Mouse (Mus musculus) mesoderm, embryonic 11.5 days (tissue): ENCODE measurements around the gene Per1.
A peak's percentile ranks its signal among the peaks of the same experiment; 100 is the strongest.

Experiments used
- DNase-seq: peaks from one replicate; pipeline ENCODE4 v3.0.0-alpha.2; 2012; ENCODE audit warnings: low read depth, low spot score

The Per1 gene

DNA sequence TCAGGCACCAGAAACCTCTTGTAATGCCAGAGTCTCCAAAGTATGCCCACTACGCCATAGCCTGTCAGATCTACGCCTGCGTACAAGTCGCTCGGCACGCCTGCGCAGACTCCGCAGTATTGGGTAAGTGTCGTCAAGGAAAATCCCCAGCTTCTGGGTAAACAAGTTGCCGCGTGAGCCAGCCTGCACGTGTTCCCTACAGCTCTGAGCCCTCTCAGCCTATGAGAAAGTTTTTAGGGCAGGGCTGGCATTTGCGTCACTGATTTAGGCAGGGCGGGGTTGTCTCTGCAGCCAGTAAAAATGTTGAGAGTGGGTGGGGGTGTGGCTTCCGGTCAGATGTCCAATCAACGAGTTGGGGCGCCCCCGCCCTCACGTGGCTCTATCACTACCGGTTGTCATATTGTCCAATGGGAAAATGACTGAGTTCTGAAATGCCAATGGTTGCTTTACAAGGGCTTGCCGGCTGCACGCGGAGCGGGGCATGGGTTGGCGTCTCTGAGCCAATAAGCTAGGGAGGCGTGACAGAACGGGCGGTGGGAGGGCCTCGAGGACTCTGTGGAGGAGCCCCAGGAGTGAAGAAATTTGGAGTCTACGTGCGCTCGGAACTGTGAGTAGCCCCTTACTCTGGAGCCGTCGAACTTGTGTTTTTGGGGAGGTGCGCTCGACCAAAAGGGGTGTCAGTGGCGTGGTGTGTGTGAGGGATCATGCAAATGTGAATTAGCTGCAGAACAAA is at the start of gene Per1:
Gene Per1, plus strand, starts transcription at position 521 of the 733 bp plus-strand sequence.
- DNase-seq, result peak; percentile 98

DNA sequence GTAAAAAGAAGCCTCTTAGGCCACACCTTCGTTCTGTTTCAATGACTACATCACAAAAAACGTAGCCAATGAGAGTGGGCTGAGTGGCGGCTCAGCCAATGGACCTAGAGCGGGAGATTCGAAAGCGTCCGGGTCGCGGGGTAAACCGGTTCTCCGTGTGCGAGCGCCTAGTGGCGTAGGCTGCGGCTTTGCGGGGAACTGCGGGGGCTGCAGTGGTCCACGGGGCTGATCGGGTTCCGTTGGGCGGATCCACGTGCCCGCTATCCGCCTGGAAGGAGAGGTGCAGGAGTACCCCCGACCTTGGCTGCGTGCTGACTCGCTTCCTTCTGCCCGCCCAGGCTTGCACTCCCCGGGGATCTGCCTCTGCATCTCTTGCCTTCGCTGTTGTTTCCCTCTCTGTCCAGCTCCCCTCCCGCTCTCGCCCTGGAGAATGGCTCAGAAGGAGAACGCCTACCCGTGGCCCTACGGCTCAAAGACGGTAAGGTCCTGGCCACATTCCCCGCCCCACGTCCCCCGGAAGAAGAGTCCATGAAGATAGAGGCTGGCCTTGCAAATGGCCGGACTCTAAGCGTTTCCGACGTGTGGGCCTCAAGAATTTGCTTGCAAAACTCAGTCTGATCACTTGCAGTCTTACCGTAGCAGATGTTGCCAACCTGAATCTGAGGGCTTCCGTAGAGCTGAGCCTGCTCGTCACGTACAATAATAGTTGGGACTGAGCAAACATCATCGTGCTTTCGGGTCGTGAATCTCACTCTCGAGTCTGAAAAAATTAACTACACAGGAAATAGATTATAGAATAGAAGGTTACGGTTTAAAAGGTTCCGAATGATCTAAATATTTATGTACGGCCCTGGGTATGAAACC is 49.3 kb upstream of the Per1 start, which contains the start of gene Aurkb:
Gene Aurkb, plus strand, starts transcription at position 117 of the 864 bp plus-strand sequence.
- DNase-seq, result peak; percentile 93

DNA sequence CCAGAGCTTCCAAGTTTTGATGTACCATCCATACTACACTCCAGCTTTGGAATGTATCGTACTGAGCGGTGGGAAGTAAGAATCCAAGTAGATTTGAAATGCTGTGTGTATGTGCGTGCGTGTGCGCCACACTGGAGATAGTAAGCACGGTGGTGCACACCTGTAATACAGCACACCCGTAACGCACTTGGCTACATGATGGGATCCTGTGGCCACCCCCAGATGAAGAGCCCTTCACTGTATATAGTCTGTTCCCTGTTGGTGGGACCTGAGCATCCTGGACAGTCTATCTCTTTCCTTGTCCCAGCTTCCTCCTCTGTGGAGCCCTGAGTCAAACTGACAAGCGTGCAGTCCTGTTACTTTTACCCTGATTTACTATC is 48.6 kb upstream of the Per1 start:
- DNase-seq, result no peak

DNA sequence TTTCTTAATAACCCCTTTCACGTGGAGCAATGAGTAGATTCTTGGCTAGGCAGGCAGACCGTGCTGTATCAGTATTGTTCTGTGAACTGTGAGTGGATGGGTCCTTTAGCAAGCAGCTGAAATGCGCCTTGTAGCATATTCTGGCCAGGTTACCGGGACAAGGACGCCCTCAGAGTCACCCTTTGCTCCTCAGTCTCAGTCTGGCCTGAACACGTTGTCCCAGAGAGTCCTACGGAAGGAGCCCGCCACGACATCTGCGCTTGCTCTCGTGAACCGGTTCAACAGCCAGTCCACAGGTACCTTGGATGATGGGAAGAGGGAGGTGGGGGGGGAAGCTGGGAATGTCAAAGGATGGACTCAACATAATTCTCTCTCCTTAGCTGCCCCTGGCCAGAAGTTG is 47.4 kb upstream of the Per1 start:
- no peak for DNase-seq

DNA sequence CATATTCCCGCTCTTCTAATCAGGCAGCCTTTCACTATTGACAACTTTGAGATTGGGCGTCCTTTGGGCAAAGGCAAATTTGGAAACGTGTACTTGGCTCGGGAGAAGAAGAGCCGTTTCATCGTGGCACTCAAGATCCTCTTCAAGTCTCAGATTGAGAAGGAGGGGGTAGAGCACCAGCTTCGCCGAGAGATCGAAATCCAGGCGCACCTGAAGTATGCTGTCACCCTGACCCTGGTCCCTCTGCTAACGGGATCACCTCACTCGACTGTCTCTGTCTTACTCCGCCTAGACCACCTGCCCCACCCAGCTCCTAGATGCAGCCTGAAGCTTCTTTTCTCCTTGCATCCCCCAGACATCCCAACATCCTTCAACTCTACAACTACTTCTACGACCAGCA is 46.9 kb upstream of the Per1 start:
- no peak for DNase-seq

DNA sequence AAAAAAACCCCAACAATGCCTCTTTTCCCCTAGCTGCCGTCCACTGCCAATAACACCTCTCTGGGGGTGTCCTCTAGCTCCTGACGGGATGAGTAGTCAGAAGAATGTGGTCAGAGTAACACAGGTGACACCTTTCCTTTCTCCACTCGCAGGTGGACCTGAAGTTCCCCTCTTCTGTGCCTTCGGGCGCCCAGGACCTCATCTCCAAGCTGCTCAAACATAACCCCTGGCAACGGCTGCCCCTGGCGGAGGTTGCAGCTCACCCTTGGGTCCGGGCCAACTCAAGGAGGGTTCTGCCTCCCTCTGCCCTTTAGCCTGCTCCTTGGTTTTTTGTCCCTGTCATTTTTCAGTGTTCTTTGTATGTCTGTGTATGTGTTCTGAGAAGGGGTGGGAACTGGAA is 44.3 kb upstream of the Per1 start:
- DNase-seq, result no peak

DNA sequence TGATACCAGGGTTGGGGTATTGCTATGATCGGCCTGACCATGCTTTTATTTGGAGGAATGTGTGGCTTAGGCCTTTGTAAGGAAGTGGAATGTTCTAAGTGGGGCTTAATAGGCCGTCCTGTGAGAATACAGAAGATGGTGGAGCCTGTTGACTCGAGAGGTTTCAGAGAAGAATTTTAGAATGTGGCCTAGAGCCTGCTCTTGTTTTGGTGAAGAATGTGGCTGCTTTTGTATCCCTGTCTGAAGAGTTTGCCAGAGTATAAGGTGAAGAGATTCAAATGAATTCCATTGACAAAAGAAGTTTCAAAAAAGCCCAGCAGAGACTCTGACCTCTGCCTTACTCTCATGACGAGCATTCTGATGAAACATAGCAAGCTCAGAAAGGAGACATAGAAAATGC is 43.2 kb upstream of the Per1 start:
- DNase-seq, result no peak

DNA sequence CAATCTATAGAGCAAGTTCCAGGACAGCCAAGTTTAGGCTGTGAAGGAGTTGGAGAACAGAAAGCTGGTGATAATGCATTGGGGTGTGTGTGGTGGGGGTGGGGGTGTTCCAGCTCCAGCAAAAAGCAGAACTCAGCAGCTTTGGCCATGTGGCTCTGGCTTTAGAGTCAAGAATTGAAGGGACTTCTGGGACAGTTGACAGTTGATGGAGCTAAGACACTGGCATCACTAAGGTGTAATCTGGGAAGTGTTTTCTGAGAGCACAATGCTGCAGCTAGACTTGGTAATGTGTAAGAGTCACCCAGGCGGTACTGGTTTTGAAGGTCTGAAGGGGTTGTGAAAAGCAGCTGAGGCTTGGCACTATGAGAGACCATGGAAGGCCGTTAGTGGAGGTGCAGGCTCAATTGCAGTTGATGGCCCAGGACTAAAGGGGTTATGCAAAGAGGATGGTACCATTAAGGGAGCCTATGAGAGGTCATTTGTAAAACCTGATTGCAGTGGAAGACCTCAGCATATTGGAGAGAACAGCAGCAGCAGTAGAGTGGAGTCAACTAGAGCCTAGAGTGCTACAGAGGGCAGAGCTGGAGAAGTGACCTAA is 42.1 kb upstream of the Per1 start:
- DNase-seq, result no peak

DNA sequence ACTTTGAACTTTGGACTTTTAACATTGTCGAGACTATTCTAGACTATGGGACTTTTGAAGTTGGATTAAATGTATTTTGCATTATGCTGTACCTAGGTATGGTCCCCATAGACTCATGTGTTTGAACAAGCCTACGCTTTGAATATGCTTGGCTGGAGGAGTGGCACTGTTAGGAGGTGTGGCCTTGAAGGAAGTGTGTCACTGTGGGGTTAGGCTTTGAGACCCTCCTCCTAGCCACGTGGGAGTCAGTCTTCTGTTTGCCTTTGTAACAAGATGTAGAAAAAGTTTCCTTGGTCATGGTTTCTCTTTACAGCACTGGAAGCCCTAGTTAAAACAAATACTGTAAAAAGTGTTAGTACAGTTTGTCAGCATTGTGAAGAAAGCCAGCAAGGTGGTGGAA is 41.2 kb upstream of the Per1 start:
- DNase-seq, result no peak

DNA sequence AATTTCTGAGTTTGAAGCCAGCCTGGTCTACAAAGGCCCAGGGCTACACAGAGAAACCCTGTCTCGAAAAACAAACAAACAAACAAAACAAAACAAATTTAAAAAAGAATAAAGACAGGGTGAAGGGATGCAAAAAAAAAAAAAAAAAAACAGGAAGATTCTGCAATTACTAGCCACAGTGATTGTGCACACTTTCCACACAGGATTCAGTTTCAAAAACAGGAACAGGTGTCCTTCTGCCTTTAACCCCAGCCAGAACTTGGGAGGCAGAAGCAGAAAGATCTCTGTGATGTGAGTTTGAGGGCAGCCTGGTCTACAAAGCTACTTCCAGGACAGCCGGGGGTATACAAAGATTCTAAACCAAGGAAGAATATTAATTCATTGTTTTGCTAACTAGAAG is 36.8 kb upstream of the Per1 start:
- DNase-seq, result no peak

DNA sequence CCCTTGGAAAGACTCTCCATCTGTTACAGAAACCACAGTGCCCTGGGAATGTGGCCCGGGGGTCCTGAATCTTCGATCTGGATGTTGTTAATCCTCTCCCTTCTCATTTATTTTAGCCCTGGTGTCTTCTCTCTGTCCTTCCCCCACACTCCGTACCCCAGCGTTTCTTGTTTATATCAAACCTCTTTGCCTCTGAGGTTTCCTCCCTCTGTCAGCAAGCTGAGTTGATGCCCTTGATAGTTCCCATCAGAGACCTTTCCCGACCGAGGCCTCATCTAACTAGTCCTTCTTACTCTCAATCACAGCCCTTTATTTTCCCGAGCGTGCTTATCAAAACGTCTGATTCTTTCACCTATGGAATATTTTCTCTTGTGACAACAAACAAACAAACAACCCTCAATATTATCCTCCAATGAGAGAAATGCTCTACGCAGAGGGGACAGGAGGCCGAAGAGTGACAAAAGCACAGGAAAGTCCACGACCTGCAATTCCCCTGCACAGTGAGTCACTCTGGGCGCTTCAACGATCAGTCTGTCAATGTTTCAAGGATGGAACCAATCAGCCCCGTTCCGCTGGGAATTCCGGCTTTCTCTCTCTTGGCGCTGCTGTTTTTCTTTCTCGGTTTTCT is 36.2 kb upstream of the Per1 start:
- DNase-seq, result no peak

DNA sequence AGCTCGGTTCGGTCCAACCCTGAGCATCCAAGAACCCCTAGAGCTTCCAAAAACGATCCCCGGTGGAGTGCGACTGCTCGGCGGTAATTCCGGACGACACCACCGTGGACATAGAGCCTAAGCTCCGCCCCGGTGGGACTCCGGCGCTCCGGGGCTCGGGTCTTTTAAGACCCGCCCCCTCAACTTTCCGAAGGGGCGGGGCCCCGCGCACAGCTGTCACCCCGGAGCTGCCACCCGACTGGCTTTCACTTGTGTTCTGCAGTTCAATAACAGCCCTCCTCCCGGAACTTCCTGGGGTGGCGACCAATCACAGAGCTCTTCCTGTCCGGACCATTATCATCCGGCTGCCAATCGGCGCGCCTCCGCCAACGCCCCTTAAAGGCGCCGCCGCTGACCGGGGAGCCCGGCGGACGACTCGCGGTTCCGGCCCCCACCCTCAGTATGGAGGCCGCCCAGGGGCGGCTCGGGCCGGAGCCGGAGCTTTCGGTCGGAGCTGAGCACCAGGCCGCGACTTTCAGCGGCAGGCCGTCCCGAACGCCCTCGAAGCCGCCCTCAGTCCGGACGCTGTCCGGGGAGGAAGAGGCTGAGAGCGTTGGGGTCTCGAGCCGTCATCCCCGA is 35.6 kb upstream of the Per1 start, which contains the start of gene Borcs6:
Gene Borcs6, plus strand, starts transcription at position 361 of the 618 bp plus-strand sequence.
- peak; percentile 98 for DNase-seq

DNA sequence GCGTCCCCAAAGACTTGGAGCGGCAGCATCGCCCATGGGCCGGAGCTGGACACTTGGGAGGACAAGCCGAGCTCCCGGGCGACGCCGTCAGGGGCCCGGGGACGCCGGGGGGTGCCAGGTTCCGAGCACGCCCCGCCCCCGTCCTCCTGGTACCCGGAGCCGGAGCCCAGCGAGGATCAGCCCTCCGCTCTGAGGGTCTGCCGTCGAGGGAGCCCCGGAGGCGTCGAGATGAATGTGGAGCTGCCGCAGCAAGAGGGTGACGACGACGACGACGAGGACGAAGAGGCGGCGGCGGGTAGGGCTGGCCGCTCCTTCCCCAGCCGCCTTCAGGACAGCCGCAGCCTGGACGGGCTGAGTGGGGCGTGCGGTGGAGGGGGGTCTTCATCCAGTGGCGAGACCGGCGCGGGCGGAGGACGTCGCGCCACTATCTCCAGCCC is 35.0 kb upstream of the Per1 start:
- no peak for DNase-seq

DNA sequence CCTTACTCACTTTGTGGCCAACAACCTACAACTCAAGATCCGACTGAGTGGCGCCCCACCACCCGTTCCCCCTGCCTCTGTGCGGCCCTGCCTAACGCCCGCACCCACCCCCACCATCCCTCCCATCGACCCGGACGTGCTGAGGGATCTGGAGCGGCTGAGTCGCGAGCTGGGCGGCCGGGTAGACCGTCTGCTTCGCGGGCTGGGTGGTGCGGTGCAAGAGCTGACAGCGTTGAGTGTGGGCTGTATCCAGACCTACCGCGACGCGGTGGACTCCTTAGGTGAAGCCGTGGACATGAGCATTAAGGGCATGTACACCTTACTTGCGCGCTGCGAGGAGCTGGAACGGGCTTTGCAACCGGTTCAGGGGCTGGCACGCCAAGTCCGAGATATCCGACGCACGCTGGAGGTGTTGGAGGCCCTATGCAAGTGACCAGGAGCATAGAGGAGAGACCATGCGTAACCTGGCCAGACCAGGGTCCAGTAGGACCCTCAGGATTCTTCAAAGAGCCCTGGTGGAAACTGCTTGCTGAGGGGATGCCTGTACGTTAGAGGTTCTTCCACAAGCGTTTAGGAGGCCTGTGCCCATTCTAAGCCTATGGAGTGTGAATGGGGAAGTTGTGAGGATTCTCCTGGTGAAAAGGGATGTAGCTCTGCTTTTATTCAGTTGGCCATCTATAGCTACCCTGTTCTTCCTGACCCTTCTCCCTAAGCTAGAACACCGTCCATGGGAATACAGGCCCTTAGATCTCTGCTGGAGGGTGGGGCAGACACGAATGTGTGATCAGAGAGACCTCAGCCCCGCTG is 34.4 kb upstream of the Per1 start:
- DNase-seq, result no peak

DNA sequence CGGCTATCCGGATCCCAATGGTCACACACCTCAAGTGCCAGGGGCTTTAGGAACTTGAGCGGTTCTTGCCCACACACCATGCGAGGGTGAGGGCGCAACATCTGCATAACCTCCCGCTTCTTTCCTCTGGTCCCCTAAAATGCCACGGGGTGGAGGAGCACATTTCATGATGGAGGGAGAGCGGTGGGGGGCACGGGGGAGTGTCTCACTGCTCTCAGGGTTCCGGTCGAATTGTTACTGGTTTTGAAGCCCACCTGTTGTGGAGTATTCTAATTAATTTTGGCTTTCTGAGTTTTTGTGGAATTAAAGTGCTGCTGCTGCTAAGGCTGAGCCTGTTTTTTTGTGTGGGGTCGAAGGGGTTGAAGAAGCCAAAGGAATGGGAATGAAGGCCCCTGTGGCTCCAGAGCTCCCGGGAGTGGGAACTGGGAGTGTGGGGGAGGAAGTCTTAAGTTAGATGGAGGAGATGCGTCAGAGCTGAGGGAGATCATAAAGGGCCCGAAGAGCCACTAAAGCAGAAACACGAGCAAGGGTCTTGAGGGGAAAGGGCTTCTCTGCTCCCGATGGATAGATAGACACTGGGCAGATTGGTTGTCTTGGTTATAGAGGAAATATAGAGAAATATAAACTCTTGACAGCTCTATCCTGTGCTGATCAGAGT is 33.6 kb upstream of the Per1 start:
- no peak for DNase-seq

DNA sequence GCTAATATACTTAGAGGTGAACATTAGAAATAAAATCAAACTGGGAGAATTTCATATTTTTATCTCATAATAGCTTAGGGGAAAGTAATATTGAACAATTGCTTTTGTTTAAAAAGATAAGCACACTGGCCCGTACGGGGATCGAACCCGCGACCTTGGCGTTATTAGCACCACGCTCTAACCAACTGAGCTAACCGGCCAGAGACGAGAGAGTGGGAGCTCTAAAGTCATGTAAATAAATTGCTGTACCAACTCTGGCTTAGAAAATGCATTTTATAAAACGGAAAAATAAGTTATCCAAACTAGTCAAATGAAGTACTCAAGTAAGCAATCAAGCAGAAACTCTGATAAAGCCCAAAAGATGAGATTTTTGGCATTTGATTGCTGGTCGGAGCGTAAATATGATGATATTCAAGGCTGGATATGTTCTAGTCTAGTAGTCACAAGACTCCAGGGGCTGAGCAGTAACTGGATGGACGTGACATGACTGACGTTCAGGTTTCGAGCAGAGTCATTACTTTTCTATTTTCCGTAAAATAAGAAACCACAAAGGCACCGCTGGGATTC is 32.7 kb upstream of the Per1 start:
- DNase-seq, result peak; percentile 78

DNA sequence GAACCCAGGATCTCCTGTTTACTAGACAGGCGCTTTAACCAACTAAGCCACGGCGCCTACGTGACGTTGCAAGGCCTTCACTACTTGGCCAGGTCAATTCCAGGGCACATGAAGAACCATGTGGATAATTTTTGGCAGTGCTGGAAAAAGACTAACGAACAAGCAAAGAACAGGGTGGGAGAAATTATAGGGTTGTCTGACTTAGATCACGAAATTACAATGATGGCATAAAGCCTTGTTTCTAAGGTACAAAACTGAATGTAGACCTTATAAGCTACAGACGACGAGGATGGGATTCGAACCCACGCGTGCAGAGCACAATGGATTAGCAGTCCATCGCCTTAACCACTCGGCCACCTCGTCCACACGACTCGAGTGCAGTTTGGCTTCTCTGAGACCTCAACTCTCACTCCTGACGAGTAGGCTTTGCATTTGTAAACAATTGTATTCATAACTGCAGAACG is 32.2 kb upstream of the Per1 start:
- peak; percentile 94 for DNase-seq

DNA sequence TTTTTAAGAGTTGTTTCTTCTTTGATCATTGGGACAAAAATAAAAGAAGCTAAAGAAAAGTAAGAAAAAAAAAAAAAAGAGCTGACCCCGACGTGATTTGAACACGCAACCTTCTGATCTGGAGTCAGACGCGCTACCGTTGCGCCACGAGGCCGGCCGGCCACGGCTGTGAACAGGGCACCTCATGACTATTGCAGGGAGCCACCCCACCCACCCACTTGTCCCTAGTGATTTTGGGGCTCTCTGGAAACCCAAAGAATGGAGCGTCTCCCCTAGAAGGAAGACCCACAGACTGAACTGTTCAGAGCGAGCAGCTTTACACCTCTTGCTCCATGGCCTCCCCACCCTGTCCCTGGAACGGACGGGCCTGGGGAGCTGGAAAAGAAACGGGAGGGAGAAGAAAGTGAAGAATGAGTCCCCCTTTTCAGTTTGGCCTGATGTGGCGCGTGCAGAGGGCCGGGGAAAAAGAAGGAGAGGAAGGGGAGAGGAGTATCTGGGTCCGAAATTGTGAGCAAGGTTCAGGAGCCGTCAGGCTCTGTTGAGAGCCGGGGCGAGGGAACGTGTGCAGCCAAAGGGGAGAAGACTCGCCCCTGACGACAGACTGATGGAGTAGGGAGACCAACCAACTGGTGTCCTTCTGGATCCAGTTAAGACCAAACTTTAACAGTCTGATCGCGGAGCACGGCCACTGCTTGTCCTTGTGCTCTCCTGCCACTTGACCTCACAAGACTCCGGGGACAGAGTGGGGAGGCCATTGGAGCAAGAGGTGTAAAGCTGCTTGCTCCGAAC is 31.4 kb upstream of the Per1 start:
- peak; percentile 82 for DNase-seq
